Mouse (Mus musculus) CD8-positive naive resting alpha-beta T cell, adult 2 months (primary cell): ENCODE data around the gene Arhgef28.
A peak's percentile ranks its signal among the peaks of the same experiment; 100 is the strongest.

Source experiments
- DNase-seq, 2 experiments: peaks; one replicate each; pipeline ENCODE4 v3.0.0; 2022; ENCODE audit warnings: low read depth in 2 of 2, low spot score in 2 of 2

The Arhgef28 gene

GRCm38 (mm10) chr13:98205771-98206545 is at the start of gene Arhgef28:
TSS of gene Arhgef28 (minus strand) at chr13:98206439.
- DNase-seq: no peak

GRCm38 (mm10) chr13:98254921-98255320 is 48.7 kb upstream of the Arhgef28 start:
- no peak for DNase-seq

DNA sequence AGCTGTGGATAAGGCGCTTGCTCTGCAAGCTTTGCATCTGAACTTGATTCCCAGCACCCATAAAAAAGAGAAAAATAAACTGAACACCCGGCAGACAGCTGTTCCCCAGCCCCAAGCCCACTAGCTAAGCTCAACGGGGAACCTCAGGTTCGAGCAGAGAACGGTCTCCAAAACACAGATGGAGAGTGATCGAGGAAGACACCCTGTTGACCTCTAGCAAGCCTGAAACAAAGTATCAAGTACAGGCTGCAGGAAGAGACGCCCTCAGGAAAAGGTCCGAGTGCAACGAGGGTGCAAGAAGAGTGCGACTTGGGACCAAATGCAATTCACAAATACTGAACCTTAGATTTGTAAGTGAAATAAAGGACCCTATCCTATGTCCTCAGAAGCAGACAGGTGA is 43.4 kb upstream of the Arhgef28 start:
- no peak for DNase-seq

DNA sequence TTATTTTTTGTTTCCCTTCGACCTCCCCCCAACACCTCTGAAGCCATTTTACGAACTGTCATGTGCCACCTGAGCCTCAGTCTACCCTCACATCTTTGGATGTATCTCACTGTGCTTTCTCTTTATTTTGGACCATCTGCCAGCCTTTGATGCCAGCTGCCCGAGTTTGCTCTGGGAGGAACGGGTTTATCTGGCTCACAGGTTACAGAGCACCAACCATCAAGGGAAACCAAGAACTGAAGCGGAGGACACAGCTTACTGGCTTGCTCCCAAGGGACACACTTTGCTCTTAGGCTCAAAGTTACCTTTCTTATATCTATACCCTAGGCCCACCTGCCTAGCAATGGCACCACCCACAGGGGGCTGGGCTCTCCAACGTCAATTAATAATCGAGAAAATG is 39.1 kb upstream of the Arhgef28 start:
- no peak for DNase-seq

- no peak for DNase-seq
Measured at GRCm38 (mm10) chr13:98244571-98245350, 38.5 kb upstream of the Arhgef28 start.

- no peak for DNase-seq
Measured at GRCm38 (mm10) chr13:98241531-98242282, 35.5 kb upstream of the Arhgef28 start.

GRCm38 (mm10) chr13:98239978-98240641 is 33.9 kb upstream of the Arhgef28 start:
- peak; percentile 9 to 38 for DNase-seq

GRCm38 (mm10) chr13:98235451-98235850 is 29.2 kb upstream of the Arhgef28 start:
- no peak for DNase-seq

DNA sequence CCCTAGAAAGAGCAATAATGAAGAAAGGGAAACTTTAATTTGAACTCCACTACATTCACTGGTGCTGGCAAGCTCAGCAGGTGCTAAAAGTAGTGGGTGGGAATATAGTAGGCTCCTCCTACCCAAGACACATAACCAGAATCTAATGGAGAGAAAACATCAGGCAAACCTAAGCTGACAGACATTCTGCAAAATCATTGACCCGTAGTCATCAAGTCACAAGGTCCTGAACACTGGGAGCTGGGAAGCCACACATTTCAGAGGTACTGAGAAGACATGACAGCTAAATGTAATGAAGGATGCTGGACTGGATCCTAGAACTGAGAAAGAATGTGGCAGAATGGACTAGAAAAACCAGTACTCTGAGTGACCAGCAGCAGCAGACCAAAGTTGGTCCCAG is 24.3 kb upstream of the Arhgef28 start:
- no peak for DNase-seq

DNA sequence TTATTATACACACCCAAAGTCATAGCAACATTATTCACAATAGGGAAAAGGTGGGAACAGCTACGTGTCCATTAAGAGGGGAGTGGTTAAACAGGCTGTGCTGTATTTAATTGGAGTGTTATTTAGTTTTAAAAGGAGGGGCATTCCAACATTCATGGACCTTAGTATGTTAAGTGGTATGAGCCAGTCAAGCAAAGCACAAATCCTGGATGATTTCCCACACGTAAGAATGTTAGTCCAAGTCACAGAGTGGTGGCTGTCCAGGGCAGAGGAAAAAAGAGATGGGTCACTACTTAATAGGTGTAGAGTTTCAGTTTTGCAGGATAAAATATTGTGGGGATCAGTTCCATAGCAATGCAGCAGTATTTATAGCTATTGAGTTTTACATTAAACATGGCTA is 20.0 kb upstream of the Arhgef28 start:
- DNase-seq: no peak

GRCm38 (mm10) chr13:98222848-98223247 is 16.6 kb upstream of the Arhgef28 start:
- DNase-seq: no peak

- DNase-seq: no peak
Measured at GRCm38 (mm10) chr13:98210137-98210536, 3.9 kb upstream of the Arhgef28 start.

DNA sequence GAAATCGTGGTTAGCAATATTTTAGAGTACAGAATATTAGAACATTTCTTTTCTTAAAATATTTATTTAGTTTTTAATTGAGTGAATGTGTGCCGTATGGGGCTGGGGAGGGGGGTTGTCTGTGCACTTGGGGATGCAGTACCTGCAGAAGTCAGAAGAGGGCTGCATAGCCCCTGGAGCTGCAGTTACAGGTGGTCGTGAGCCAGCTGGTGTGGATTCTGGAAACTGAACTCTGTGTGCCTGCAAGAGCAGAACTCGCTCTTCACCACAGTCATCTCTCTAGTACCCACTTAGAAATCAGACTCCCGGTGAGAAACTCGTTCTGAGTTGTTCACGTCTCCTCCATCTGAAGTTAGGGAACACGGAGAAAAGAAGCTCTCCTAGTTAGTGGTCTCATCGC is 2.6 kb upstream of the Arhgef28 start:
- no peak for DNase-seq

DNA sequence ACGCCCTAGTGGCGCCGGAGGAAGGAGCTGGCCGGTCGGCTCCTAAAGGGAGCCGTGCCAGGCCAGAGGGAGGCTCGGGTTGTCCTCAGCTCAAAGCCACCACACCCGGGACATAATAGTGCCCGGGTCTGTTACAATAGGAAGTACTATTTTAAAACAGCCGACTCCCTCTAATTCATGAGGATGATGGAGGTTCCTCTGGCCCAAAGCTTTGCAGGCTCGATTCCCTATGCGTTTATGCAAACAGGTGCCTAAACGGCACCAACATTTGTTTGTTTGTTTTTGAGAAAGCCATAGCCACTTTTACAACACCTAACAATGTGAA is 269 bp upstream of the Arhgef28 start:
- no peak for DNase-seq

DNA sequence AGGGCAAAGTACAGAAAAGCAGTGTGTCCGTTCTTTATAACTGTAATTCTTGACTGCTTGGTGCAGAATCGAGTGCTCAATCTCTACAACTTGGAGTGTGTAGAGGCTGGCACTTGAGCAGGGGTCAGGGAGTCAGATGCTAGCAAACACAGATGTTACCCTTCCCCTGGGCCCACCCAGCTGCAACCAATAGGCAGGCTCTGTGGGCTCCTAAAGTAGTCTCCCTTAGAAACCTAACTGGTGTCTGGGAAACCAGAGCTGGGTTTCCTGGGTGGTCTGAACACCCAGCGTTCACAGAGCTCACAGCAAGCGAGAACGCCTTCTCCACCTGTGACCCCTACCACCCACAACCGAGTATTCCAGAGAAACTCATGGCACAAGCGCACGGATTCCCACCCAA is 1.1 kb downstream of the Arhgef28 start:
- DNase-seq: no peak

DNA sequence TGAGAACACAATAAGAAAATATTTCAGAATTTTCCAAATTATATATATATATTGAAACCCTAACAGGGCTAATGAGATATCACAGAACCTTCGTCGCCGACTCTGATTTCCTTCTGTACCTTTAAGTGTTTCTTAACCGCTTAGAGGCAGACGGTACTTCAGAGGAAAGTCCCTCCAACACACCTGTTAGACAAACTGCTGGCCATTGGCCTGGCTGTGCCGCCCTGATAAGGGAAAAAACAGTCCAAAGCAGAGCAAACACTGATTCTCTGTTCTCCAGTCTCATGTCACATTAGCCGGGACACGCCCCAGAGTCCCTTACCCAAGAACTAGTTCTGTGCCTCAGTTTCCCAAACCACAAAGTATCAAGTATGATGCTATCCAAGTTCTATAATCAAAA is 1.9 kb downstream of the Arhgef28 start:
- no peak for DNase-seq

- DNase-seq: no peak
Measured at GRCm38 (mm10) chr13:98201436-98201835, 4.8 kb downstream of the Arhgef28 start.

DNA sequence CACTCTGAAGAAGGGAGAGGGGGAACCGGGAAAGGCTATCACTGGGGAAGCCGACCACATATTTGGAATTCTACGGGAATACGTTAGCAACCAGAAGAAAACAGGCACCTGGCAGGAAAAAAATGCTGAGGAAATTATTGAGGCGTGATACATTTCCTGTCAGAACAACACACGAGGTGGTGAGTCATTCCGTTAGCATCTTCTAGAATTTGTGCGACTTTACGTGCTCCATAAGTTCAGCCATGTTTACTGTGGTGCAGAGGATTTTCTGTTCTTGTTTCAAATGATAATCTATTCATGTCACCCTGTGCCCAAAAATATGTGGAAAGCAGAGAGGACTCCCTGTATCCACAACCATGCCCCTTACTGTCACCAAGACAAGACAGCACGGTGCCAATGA is 13.6 kb downstream of the Arhgef28 start:
- DNase-seq: no peak

- DNase-seq: no peak
Measured at GRCm38 (mm10) chr13:98188500-98188899, 17.7 kb downstream of the Arhgef28 start.

DNA sequence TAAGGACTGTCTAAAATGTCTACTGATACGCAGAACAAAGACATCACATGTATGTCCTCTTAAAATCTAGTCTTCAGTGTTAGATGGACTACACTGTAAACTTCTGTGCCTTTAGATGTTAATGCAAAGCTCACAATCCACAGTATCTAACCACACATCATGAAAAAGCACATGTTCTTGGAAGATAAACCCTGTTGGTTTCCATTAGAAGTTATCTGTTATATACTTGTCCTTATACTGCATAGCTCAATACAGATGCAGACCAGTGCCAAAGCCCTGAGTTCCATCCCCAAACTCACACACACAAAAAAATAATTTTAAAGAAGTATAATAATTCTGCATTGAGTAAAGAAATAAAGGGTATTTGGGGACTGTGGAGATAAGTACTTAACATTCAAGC is 18.3 kb downstream of the Arhgef28 start:
- no peak for DNase-seq

GRCm38 (mm10) chr13:98186179-98186578 is 20.1 kb downstream of the Arhgef28 start:
- DNase-seq: no peak
